Mouse (Mus musculus) olfactory bulb, adult 2 months (tissue): ENCODE results near the gene H2afj.

Experiments
- CTCF ChIP-seq: fragments of 200-500 bp; IDR thresholded peaks from 2 replicates; pipeline ENCODE4 v1.5.1; 2012; ENCODE audit warnings: low read depth, mild to moderate bottlenecking, low read length, moderate library complexity; ENCODE audit not compliant: insufficient read depth
- POLR2A ChIP-seq: fragments of 200-500 bp; IDR thresholded peaks from 2 replicates; pipeline ENCODE4 v1.6.1; 2012; ENCODE audit warnings: mild to moderate bottlenecking, low read depth, low read length, moderate library complexity; ENCODE audit not compliant: insufficient read depth

DNA sequence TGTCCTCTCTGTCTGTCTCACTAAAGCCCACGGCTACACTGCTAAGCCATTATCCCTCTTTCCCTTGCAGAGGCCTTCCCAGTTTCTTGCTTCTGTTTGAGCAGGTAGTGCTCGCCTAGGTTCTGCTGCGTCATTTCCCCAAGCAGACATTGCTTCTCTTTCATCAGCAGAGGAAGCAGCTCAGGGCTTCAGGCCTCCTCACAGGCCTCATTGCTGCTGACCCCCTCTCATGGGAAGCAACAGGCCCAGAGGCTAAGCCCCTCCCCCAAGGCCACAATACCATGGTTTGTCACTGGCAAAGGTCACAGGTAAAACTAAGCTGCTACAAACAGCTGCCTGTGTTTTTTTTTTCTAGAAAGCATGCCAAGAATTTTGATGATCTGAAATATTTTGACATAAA is 44.7 kb downstream of the H2afj start:
- no peak for TF ChIP-seq POLR2A
- TF ChIP-seq CTCF = no peak
